Mouse (Mus musculus): ENCODE data around the gene Homer1. TPM values are rescaled to one million over a fixed set of nuclear protein-coding genes. Genes with fewer than 3 reads are reported as not detected.

Homer1 gene
- 6.6 and 9.1 TPM in 2 replicates for polyA plus RNA-seq (2012; ENCODE audit: low replicate concordance)

GRCm38 (mm10) chr13:93299316-93299715 is at the start of gene Homer1:
Gene Homer1, plus strand, starts transcription at chr13:93299635.

Other genes starting within 250 kb of the Homer1 start
- 0.03 TPM in 1 of 2 replicates, not detected in the other for gene Cmya5, start 154.9 kb upstream of the Homer1 start, polyA plus RNA-seq (2012; ENCODE audit: low replicate concordance)
- 10.0 and 36.0 TPM in 2 replicates for gene Tent2, start 107.2 kb upstream of the Homer1 start, polyA plus RNA-seq (2012; ENCODE audit: low replicate concordance)
- 13.8 and 22.7 TPM in 2 replicates for gene Jmy, start 200.2 kb downstream of the Homer1 start, polyA plus RNA-seq (2012; ENCODE audit: low replicate concordance)